Mouse (Mus musculus): ENCODE results near the gene Ret.
A peak's percentile ranks its signal among the peaks of the same experiment; 100 is the strongest.

Gene Ret

DNA sequence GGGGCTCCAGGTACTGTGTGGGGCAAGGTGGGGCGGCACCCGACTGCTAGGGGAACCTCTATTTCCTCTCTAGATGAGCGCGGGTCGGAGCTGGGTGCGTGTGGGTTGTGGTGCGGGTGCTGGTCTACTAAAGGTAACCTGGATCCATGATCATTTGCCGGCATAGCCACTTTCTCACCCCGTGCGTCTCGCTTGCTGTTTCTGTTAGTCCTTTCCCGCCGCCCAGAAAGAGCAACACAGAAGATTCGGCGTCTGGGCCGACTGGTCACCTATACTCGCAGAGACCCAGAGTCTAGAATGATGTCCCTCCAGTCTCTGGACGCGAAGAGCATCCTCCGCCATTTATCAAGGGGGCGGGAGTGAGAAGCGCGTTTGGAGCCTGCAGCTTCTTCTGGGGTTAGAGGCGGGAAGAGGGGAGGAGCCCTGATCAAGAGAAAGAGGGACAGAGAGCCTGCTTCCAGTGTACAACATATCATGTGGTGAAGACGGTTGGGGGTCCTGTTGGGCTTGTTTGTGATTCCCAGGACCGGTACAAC is at the start of gene Ret:
Gene Ret (minus strand): TSS at position 279 of the 536 bp plus-strand sequence.
- peak; percentile 39 for DNase-seq (ENCODE audit: extremely low spot score)

DNA sequence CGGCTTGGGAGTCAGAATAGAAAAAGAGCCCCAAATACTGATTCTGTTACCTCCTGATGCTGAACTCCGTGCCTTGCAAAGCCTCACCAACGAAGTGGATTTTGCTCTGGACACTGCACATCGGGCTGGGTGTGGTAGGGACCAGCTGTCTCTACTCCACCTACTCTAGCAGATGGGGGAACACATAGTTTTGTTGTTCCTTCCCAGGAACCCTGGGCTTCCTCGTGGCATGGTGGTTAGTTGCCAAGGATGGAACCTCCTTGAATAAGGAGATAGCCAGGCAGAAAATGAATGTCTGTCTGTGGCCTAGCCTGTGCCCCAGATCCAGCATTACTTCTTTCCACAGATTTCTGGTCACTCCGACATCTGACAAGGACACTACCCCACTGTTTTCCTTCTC is 49.6 kb upstream of the Ret start:
- no peak for DNase-seq (ENCODE audit: extremely low spot score)

DNA sequence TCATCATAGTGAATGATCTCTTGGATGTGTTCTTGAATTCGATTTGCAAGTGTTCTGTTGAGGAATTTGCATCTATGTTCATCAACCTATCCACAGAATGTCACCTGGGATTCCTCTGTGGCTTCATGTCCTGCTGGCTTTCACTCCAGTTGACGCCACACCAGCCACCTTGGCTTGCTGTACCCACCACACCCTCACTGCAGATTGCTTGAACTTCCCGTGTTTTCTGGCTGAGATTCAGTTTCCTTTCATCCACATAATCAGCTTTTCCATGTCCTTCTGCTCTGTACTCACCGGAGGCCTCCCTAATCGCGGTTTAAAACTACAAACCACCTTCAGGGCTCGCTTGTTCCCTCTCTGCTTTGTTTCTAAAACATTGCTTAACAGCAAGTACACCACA is 46.6 kb upstream of the Ret start:
- no peak for DNase-seq (ENCODE audit: extremely low spot score)

DNA sequence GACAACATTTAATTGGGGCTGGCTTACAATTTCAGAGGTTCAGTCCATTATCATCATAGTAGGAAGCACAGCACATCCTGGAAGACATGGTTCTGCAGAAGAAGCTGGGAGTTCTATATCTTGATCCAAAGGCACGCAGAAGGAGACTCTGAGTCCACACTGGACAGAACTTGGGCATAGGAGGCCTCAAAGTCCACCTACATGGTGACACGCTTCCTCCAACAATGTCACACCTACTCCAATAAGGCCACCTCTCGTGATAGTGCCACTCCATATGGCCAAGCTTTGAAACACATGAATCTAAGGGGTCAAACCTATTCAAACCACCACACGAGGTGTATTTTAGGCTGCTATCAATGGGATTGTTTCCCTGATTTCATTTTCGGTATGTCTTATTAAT is 45.4 kb upstream of the Ret start:
- DNase-seq (ENCODE audit: extremely low spot score), result no peak

DNA sequence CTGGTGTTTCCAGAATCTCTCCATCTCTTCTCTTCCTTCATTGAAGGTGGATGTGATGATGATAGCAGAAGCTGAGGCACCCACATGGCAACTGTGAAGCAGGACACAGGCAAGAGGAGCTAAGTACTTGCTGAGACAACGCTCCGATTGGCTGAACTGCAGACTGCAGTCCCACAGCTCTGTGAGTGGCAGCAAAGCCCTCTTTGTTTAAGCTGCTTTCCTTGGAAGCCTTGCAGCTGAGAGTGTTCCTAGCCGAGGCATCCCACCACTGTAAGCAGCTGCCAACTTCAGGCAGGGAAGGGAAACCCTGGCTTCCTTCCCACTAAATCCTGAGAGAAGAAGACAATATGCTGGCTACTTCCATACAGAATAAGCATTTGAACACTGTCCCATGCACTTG is 28.6 kb upstream of the Ret start:
- DNase-seq (ENCODE audit: extremely low spot score), result no peak

DNA sequence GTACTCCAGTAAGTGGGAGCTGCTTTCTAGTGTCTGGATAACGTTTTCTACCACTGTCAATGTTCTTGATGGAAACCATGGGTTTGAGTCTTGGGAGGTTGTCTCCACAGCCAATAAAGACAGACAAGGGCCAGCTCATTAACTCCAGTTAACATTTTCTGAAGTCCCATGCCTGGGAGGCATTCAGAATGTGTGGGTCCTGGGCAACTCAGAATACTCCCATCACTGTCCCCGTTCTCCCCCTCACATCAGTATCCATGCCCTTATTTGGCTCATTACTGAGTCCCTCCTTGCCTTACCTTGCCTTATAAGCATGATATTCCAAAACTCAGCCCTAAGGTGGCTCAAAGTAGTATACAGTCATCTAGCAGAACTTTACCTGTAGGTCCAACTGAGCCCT is 25.0 kb upstream of the Ret start:
- DNase-seq (ENCODE audit: extremely low spot score), result no peak

DNA sequence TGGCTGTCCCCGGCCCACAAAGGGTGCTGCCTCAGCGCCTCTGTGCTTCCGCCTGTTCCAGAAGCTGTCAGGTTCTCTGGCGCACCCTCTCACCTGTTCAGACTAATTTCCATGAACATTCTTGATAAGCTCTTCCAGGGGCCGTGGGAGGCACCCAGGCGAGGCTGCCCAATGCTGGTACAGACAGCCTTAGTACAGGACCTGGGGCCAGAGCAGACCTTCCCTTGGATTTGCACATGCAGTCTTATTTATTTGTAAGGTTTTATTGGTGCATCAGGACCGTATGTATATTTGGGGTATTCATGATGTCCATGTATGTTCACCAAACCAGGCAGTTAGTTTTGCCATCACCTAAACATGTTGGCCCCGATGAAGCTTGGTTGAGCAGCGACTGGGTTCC is 18.2 kb upstream of the Ret start:
- no peak for DNase-seq (ENCODE audit: extremely low spot score)

DNA sequence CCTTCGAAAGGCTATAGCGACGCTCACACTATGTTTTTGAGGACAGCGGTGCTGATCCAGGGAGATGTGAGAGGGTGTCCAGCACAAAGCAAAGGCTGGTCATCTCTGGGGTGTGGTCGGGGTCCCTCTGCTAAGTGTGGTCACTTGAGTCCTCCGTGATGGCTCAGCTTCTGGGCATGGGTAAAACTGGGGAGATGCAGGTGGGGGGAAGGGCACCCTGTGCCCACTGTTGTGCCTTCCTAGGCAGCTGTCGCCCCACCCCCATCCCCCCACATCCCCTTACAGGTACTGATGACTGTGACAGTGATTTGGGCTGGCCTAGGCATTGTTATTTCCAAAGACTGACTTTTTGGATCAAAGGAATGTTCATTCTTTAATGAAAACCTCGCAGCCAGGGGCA is 10.8 kb upstream of the Ret start:
- DNase-seq (ENCODE audit: extremely low spot score), result no peak

DNA sequence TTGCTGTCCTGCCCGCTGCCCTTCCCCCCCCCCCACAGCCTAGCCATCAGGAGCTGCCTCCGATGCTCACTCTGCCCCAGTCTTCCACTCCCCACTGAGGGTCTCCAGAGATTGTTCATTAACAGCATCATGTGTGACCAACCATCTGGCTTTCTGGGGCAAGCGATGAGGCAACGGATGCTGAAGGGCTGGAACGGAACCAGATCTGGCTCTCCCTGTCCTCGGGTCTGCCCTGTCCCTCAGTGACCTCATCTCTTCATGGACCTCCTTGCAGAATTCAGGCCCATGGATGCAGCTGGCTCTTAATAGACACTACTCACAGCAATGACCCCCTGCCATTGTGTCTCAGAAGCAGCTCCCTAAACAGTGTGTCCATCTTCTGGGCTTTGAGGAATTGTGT is 8.9 kb upstream of the Ret start:
- no peak for DNase-seq (ENCODE audit: extremely low spot score)

DNA sequence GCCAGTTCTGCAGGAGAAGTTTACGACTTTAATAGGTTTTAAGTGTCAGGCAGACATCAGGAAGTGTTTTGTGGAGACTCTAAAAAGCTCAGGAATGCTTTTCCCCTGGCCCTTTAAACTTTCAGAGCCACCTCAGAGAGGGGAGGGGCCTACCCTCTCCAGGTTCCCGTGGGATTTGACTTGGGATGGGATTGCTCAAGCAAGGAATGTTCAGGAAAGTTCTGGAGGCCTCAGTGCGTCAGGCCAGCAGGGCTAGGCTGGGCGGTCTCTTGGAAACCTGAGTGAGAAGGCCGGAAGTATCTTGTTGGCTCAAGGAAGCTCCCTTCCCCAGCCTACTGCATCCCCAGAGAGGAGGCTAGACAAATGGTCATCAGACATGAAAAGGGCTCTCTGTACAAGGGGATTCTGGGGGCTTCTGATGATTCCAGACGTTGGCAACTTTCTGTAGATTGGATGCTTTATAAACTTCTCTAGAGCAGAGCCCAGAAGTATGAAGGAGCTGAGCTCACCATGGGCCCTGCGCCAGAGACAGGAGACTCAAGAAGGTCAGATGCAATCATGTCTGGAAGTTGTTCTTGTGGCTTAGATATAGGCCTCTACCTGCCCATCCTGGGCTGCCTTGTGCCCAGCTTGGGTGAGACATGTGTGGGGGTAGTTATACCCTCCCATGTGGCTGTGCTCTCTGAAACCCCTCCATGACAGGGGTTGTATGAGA is 7.8 kb upstream of the Ret start:
- DNase-seq (ENCODE audit: extremely low spot score), result peak; percentile 17

DNA sequence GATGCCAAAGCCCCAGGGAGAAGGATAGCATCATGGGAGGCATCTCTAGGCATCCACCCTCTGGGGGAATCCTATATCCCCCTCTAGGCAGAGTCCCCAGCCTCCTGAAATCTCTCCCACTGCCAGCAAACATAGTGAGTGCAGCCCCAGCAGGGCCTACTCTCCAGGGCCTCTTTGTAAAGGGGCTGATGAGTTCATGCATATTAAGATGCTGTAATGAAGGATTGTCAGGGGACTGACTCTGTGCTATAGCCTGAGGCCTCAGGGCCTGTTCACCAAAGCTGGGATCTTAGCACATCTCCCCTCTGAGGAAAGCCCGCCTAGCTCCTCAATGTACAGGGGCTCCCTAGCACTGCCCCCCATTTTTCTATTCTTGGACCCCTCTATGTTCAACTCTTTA is 6.6 kb upstream of the Ret start:
- no peak for DNase-seq (ENCODE audit: extremely low spot score)

DNA sequence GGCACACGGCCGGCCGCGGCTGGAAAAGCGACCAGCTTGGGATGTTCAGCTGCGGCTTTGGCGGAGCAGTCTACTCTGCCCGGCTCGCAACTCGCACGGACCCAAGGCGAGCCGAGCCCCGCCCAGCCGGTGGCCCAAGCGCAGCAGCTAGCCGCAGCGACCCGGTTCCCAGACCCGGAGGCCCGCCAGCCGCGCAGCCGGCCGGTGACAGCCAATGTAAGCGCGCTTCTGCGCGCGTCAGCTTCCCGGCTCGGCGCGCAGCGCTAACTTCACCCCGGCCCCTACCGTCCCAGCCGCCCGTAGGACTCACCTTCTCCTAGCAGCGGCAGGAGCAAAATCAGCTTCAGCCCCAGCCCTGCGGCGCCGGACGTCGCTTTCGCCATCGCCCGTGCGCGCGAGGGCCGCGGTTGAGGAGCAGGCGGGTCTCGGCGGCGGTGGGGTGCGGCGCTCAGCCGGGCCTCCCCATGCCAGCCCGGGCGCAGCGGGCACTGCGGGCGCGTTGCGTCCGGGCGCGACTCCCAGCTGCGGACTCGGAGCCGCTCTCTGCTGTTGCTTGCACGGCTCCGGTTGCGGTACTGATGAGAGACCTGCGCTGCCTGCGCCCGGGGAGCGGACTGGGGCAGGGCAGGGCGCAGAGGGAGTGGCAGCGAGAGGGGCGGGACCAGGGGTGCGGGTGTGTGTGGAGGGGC is 623 bp downstream of the Ret start:
- DNase-seq (ENCODE audit: extremely low spot score), result peak; percentile 66

DNA sequence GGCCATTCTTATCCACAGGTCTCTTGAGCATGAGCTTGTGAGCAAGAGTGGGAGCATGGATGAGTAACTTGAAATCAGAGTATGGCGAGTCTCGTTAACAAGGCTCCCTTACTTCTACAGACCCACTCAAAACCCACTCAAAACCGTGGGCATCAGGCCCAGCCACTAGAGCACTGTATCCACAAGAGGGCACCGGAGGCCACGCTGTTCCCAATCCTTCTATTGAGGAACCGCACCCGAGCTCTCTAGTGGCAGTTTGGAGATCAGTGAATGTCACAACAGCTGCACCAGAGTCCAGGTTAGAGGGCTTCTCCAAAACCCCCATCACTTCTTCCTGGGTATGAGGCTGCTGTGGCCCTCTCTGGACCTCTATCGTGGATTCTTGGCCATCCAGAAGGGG is 2.4 kb downstream of the Ret start:
- peak; percentile 51 for DNase-seq (ENCODE audit: extremely low spot score)

DNA sequence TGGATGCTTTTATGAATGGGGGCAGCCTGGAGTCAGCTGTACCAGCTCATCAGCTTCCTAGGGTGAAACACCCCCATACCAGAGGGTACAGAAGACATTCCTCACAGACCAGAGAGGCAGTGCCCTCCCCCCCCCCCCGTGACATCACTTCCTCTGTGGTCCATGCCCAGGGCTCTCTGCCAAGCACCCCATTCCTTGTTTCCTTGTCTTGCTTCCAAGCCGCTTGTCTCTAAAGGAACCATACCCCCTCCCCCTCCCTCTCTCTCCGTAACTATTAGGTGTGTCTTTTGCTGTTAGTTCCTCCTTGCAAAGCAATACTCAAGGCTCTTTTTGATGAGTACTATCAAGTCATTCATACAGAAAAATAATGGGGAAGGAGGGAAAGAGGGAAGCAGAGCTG is 4.6 kb downstream of the Ret start:
- no peak for DNase-seq (ENCODE audit: extremely low spot score)

DNA sequence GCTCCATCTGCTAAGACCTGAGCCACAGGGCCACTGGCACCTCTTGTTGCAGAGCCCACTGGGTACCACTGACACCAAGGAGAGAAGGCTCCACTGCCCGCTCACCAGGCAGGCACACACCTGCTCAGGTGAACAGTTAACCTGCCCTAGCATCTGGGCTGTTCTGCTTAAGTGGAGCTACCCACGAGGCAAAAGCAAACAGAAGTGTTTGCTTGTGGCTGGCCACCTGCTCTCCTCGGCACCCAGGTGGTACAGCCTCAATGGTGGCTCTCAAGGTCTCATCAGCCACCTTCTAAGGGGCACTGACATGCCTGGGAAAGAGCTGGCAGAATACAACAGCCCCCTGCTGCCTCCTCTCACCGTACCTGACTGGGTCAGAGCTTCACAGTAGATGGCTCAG is 5.3 kb downstream of the Ret start:
- no peak for DNase-seq (ENCODE audit: extremely low spot score)

DNA sequence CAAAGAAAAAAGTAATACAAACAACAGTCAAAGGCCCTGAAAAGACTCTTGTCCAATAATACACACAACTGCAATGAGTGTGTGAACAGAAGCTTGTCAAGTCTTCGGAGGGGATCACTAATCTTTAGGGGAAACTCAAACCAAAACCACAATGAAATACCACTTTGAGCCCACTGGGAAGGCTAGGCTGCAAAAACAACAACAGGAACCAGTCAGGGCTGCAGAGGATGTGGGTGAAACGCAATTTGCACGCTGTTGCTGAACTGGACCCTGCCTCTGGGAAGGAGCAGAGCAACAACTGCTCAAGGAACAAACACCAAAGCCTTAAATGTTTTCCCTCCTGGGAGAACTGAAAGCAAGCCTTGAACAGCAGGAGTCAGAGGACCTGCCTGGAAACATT is 7.8 kb downstream of the Ret start:
- no peak for DNase-seq (ENCODE audit: extremely low spot score)

DNA sequence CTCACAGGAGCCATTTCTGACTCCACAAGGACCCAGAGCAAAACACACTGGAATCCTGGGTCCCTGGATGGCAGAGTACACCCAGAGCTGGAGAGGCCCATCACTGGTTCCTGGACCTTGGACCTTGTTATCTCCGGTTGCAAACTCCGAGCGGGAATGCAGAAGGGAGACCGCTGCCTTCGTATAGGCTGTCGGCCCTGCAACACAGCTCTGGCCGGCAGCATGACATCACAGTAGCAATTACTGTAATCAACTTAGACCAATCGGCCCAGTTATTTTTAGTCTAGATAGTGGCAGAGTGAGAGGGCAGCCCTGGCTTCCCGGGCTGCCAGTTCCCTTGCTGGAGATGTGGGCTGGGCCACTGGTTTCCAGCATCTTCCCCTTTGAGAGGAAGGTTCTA is 8.9 kb downstream of the Ret start:
- DNase-seq (ENCODE audit: extremely low spot score), result no peak

DNA sequence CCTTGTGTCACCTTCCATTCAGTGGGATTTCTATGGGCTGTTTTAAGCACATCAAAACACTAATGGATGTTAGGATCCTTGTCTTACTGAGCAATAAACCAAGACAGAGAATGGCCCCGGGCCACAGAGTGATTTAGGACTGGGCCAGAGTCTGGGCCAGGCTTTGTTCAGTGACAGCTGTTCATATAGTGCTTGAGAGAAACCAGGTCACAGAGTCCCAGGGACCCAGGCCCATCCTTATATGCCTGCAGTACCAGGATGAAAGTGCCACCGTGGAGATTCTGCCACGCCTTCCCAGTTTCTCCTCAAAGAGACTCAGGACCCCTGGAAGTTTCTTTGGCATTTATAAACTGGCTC is 10.3 kb downstream of the Ret start:
- DNase-seq (ENCODE audit: extremely low spot score), result peak; percentile 5

DNA sequence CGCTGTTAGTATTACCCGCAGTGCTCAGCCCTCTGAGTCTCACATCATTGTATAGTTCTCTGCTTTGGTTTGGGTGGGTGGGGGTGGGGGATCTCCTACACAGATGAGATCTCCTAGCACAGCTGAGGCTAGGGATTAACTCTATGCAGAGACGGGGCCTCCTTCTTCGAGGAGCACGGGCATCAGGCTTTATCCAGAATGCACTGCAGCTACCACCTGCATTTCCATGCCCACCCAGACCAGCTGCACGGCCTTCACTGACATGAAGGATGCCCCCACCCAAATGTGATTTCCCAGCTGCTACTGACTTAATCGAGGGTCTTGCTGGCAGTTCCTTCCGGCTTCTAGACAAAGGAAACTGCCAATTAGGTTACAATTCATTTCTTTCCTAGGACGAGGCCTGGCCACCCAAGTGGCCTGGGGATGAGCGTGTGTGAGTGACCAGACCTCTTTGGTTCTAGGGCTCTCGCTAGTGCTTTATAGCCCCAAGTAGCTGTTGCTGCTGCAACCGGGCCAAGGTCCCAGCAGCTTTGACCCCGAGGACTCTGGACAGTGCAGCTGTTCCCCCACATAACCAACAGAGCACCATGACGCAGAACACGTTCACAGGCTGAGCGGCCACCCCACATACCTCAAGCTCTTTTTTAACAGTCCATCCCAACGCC is 10.8 kb downstream of the Ret start:
- peak; percentile 16 for DNase-seq (ENCODE audit: extremely low spot score)

DNA sequence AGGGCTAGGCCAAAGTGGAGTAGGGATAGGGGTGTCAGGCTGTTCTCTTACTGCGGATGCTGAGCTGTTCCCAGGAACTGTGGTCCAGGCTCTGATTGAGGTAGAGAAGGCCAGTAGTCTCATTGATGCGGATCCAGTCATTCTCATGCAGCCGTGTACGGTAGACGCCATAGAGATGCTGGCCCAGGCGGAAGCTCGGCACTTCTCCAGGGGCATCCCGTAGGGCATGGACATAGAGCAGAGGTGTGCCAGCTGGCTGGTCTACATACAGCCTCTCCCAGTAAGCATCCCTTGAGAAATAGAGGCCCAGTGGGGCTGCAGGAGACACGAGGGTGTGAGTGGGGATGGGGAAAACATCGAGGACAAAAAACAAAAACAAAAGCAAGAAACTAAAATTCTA is 13.4 kb downstream of the Ret start:
- DNase-seq (ENCODE audit: extremely low spot score), result no peak

DNA sequence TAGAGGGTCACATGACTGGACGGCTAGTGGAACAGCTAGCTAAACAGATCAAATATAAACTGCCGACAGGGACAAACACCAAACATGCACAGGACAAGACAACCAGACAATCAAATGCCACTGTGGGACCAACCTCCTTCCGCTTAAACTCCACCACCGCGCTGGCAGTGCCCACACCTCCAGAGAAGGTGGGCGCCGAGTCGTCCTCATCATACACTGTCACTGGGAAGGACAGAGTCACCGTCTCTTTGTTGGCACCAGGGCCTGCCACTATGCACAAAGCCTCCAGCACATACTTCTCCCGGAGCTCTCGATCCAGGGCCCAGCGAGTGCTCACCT is 17.5 kb downstream of the Ret start:
- DNase-seq (ENCODE audit: extremely low spot score), result no peak

DNA sequence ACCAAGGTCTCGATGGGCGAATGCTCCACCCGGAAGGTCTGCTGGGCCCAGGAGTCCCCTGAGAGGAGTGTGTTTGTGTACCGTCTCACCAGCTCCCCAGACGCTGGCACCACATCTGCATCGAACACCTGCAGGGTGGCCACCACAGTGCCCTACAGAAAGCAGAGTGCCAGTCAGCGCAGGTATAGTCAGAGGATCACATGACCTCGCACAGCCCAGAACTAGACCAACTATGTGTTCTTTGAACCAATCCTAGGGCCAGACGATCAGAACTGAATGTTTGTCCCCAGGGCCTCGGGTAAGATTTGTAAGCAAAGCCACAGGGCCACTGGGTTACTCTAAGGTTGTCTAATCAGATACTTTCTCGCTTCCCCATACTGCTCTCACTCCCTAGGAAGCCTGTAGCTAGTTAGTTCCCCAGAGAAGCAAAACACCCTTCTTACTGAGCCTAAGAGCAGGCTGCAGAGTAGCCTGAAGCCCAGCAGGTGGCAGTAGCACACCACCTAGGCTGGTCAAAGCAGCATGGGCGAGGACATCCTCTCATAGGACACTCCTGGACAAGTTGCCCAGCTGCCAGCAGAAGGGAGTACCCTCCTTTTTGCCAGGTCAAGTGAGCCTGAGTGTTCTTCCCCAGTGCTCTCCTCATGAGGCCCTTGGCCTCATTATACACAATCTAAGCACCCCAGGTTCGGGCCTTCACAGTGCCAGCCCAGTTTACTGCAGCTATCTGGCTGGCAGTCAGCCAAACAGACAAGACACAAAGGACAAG is 18.0 kb downstream of the Ret start:
- DNase-seq (ENCODE audit: extremely low spot score), result peak; percentile 69

DNA sequence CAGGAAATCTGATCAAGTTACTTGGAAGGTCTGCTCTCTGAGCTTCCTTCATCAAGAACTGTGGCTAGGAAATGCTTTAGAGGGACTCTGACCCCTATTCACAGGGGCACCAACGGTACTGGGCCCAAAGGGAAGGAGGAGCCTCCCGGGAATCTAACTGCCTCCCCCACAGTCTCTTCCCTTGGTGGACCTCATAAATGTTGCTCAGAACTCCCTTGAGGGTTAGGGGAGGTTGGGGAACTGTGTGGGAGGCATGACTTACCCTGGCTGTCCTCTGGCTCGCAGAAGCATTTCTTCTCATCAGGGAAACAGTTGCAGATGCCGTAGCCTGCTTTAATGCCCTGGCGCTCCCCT is 23.6 kb downstream of the Ret start:
- DNase-seq (ENCODE audit: extremely low spot score), result no peak

All from embryo, embryonic 9.5 days (tissue).